In the genomic region with DNA sequence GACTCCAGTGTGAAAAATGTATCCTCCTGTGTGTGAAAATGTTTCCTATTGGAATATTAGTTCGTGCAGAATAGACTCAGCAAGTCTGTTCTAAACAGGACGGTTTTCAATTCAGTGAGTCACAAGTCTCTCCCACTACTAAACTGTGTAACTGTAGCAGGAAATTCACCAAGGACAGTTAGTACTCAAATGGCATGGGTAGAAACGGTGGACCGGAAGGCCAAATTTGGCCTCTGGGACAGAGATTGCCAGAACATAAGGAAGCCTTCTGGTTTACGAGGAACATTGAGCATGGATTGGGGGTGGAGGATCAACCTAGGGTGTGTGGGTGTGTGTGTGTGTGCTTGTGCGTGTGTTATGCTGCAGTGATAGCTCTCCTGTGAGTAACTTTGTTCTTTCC, we compare ENCODE assay signal across 19 mouse cellular contexts. TPM values are rescaled to one million over a fixed set of nuclear protein-coding genes. Genes with fewer than 3 reads are reported as not detected.
DNase-seq lines count a peak whose midpoint lies in the region.
"Had no signal": no experiment of that assay in that cellular context is flagged by ENCODE, and none has a peak within 500 bp of the region (broad histone marks: within the 10 kb centered on the region; RNA-seq: fewer than 3 reads in every experiment).

No protein-coding gene starts in this region.

- DNase-seq in adrenal gland, adult 2 months, result peak; percentile 23
- no peak for DNase-seq in adrenal gland, postnatal 25 days
- DNase-seq in layer of hippocampus, adult 9-11 months, result peak; percentile 24
- DNase-seq in layer of hippocampus, postnatal 14 days (ENCODE audit: low spot score in 2 of 2), result no peak
- peak; percentile 12 to 16 for DNase-seq in right cerebral cortex, adult 2 months (ENCODE audit: low spot score in 2 of 2)
- no peak for DNase-seq in right cerebral cortex, postnatal 25 days
- DNase-seq in adipocyte (ENCODE audit: low spot score), result no peak
- DNase-seq: cerebellum, adult 8-10 months; cerebellum, postnatal 25 days; forebrain, postnatal 0 days; gastrocnemius, postnatal 14 days; heart, postnatal 4 days; kidney, adult 9 months; kidney, postnatal 10 days; liver, postnatal 0 days; lung, postnatal 4 days; retina, postnatal 1 day; thymus, adult 2 months; thymus, postnatal 4 days had no signal

RNA-seq across cellular contexts. Expression of a gene that starts 41.2 kb away (rescaled TPM):
- total RNA-seq in adrenal gland, adult 2 months (2021), result 100 to 1,000 TPM; 283 to 345 TPM
- 22.1 and 46.7 TPM in 2 replicates for polyA plus RNA-seq in adrenal gland, adult 2 months (2012; rRNA removed)
- total RNA-seq in adrenal gland, postnatal 25 days (2021), result 323 and 405 TPM in 2 replicates
- 100 to 1,000 TPM; 227 to 243 TPM for total RNA-seq in layer of hippocampus, postnatal 14 days (2021)

Comparison
In these comparisons a context has a peak if more than half of its experiments do, and no peak if none do; other contexts are left out.
1. DNase-seq: peak in adrenal gland, adult 2 months (single experiment), layer of hippocampus, adult 9-11 months (single experiment) and right cerebral cortex, adult 2 months (2 of 2); none in adrenal gland, postnatal 25 days (single experiment), layer of hippocampus, postnatal 14 days (0 of 2), right cerebral cortex, postnatal 25 days (single experiment) and adipocyte (single experiment).